Mouse (Mus musculus) testis, adult 2 months (tissue): ENCODE data around the gene Sptbn4. TPM values are rescaled to one million over a fixed set of nuclear protein-coding genes. Genes with fewer than 3 reads are reported as not detected.

Source experiments
- H3K27ac ChIP-seq: fragments of 200-500 bp; 2 replicates; pipeline ENCODE4 v1.5.1; 2012; ENCODE audit warnings: low read depth, low read length; ENCODE audit not compliant: control insufficient read depth, insufficient read depth
- H3K27me3 ChIP-seq: fragments of 200-500 bp; 2 replicates; pipeline ENCODE4 v1.6.1; 2012; ENCODE audit warnings: mild to moderate bottlenecking, low read length, moderate library complexity; ENCODE audit not compliant: control insufficient read depth, insufficient read depth
- H3K36me3 ChIP-seq: fragments of 200-500 bp; 2 replicates; pipeline ENCODE4 v1.6.1; 2012; ENCODE audit warnings: mild to moderate bottlenecking, low read length; ENCODE audit not compliant: control insufficient read depth, insufficient read depth
- H3K4me1 ChIP-seq: fragments of 200-500 bp; 2 replicates; pipeline ENCODE4 v1.6.1; 2012; ENCODE audit warnings: low read length; ENCODE audit not compliant: control insufficient read depth, insufficient read depth
- H3K4me3 ChIP-seq: fragments of 200-500 bp; 2 replicates; pipeline ENCODE4 v1.5.1; 2012; ENCODE audit warnings: low read depth, mild to moderate bottlenecking, low read length, moderate library complexity, mixed read lengths; ENCODE audit not compliant: control insufficient read depth
- CTCF ChIP-seq: fragments of 200-500 bp; IDR thresholded peaks from 2 replicates; pipeline ENCODE4 v1.5.1; 2012; ENCODE audit warnings: low read depth, mild to moderate bottlenecking, inconsistent platforms, low read length, moderate library complexity; ENCODE audit not compliant: control insufficient read depth, insufficient read depth, insufficient replicate concordance
- POLR2A ChIP-seq: fragments of 200-500 bp; IDR thresholded peaks from 2 replicates; pipeline ENCODE4 v1.6.1; 2012; ENCODE audit warnings: low read depth, mild to moderate bottlenecking, inconsistent platforms, low read length, moderate library complexity; ENCODE audit not compliant: control insufficient read depth
- polyA plus RNA-seq: library from polyadenylated mRNA; depleted of rRNA; stranded (reverse); fragments of >200 nt; gene quantifications from 2 replicates; pipeline ENCODE4 v1.2.3, GENCODE M21; 2012

Sptbn4 gene
- polyA plus RNA-seq, 1 experiment, result 34.7 TPM

DNA sequence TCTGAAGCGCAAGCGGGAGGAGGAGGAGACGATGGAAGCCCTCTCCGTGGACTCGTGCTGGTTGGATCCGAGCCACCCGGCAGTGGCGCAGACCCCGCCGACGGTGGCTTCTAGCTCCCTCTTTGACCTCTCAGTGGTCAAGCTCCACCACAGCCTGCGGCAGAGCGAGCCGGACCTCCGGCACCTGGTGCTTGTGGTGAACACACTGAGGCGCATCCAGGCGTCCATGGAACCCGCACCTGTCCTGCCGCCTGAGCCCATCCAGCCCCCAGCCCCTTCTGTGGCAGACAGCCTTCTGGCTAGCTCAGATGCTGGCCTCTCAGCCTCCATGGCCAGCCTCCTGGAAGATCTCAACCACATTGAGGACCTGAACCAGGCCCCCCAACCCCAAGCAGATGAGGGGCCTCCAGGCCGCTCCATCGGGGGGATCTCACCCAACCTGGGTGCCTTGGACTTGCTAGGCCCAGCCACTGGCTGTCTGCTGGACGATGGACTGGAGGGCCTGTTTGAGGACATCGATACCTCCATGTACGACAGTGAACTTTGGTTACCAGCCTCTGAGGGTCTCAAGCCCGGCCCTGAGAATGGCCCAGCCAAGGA lies 41.9 kb upstream of the Sptbn4 start:
- H3K36me3 ChIP-seq, result no peaks in the 10 kb centered on the region
- H3K27ac ChIP-seq, result no peak overlapping the region
- no peaks in the 10 kb centered on the region for H3K27me3 ChIP-seq
- peaks cover 32% of the 10 kb centered on the region for H3K4me1 ChIP-seq
- TF ChIP-seq POLR2A (no peak), CTCF (no peak)
- no peak overlapping the region for H3K4me3 ChIP-seq

DNA sequence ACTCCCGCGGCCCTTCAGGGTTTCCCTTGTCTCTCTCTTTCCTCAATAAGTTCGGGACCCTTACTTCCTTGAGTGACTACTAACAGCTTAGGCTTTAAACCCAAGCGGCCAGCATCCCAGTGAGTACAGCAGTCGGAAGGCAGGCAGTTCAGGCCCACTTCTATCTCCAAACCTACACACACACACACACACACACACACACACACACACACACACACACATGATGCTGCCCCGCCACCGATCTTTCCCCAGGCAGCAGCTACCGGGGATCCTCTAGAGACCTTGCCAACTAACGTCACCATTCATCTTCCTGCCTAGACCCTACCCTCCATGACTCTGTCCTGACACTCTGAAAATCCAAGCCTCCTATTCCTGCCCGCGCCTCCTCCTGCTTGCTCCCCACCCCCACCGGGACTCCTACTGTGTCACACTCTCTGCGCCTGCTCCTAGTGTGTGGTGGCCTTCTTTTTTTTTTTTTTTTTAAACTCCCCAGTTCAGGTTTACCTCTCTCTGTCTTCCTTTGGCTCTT lies 40.3 kb upstream of the Sptbn4 start:
- H3K4me3 ChIP-seq, result peak overlapping the region; percentile 94
- H3K27me3 ChIP-seq, result no peaks in the 10 kb centered on the region
- H3K27ac ChIP-seq, result peak overlapping the region; percentile 96
- peaks cover 32% of the 10 kb centered on the region for H3K4me1 ChIP-seq
- TF ChIP-seq CTCF, result no peak
- TF ChIP-seq POLR2A, result no peak; the same call in 1 of the 2 replicates
- H3K36me3 ChIP-seq, result no peaks in the 10 kb centered on the region

DNA sequence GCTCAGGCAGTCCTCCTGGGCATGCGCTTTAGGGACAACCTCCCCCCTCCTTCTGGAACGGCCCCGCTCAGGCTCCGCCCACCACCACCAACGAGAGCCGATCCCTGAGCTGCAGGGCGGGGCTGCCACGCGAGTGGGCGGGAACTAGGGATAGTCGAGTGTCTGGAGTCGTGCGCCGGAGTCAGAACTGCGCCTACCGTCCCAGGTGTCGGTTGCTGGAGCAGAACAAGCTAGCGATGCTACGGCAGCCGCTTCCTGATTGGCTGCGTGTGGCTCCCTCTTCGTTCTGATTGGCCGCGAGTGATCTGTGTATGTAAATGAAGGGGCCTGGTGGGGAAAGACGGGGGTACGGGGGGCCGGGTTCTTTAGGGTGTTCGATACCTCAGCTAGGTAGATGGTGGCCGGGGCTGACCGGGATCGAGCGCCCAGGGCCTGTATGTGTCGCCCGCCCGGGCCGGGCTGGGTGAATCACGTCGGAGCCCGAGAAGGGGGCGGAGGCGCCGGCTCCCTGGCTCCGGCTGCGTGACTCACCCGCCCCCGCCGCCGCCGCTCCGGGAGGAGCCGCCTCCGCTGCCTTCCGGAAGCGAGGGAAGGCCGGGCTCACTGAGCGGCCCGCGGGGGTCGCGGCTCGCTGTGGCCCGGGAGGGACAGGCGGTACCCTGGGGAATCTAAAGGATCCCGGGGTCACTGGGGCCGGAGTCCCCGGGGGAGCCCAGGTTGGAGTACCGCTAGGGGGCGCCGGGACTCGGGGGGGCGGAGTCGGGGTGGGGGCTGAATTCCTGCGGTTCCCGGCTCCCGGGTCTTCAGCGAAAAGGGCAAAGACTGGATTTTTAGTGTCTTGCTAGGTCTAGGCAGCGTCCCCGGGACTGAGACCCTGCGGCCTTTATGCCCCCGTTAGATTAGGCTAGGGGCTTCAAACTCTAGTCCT lies 39.5 kb upstream of the Sptbn4 start, which contains the start of gene Sertad1:
Sertad1 (plus strand) TSS at position 141 of the 928 bp plus-strand sequence.
- TF ChIP-seq CTCF (peak; percentile 41; the same call in 1 of the 2 replicates), POLR2A (peak; percentile 99)
- Histone ChIP-seq H3K36me3 (no peaks in the 10 kb centered on the region), H3K27ac (peak within 1 kb of the TSS; percentile 96), H3K4me1 (peaks cover 32% of the 10 kb centered on the region), H3K27me3 (no peaks in the 10 kb centered on the region), H3K4me3 (peak within 1 kb of the TSS; percentile 94)

DNA sequence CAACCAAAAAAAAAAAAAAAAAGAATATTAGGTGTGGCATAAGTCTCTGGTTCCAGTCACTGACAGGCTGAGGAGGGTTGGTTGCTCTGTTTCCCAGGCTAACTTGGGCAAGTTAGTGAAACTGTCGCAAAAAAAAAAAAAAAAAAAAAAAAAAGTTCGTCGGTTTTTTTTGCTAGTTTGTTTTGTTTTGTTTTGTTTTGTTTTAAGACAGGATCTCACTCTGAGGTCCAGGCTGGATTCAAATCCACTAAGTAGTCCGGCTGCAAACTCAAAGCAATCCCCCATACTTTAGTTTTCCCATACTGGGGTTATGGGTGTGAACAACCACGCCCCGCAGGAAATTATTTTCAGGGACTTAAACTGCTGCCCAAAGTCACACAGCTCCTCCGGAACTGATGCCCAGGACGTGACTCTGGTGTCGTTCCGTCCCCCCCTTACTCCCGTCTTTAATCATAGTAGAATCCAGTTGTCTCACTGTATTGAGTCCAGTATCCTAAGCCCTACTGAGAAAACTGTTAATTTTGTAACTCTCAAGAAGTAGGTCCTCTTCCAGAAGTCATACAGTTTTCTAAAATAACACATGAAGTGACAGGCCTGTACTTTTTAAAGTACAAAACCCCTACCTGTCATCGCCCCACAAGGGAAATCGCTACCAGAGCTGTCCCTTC lies 38.8 kb upstream of the Sptbn4 start:
- peak overlapping the region; percentile 94 for H3K4me3 ChIP-seq
- no peaks in the 10 kb centered on the region for H3K27me3 ChIP-seq
- peak overlapping the region; percentile 92 for H3K27ac ChIP-seq
- H3K36me3 ChIP-seq, result no peaks in the 10 kb centered on the region
- no peak for TF ChIP-seq POLR2A
- no peak for TF ChIP-seq CTCF
- peaks cover 33% of the 10 kb centered on the region for H3K4me1 ChIP-seq

DNA sequence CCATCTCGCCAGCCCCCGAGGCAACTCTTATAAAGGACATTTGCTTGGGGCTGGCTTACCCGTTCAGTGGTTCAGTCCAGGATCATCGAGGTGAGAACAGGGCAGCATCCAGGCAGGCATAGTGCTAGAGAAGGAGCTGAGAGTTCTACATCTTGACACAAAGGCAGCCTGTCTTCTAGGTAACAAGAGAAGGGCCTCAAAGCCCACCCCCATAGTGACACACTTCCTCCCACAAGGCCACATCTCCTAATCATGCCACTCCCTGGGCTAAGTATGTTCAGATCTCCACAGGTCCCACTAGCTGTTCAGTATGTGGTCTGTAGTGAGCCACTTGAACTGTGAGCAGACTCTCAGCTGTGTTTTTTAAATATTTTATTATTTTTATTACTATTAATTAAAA lies 36.4 kb upstream of the Sptbn4 start:
- Histone ChIP-seq H3K36me3 (no peaks in the 10 kb centered on the region; the same call in 1 of the 2 replicates), H3K27me3 (no peaks in the 10 kb centered on the region), H3K4me1 (peaks cover 19% of the 10 kb centered on the region), H3K4me3 (no peak overlapping the region), H3K27ac (no peak overlapping the region)
- TF ChIP-seq CTCF (no peak), POLR2A (no peak)

DNA sequence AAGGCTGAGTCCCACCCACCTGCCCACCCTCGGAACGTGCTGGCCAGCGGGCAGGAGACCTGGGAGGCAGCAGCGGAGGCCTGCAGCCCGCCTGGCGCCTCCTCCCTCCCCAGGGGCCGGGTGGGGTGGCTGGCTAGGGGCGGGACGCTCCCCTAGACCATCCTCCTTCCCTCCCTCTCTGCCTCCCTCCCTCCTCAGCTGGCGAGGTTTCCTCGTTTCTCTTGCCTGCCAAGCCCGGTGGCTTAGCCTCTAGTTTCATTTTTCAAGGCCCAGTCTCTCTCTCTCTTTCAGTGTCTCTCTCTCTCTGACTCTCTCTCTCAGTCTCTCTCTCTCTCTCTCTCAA lies 34.1 kb upstream of the Sptbn4 start:
- Histone ChIP-seq H3K4me1 (peaks cover 11% of the 10 kb centered on the region), H3K36me3 (no peaks in the 10 kb centered on the region; the same call in 1 of the 2 replicates), H3K27ac (peak overlapping the region; percentile 71), H3K4me3 (peak overlapping the region; percentile 2), H3K27me3 (no peaks in the 10 kb centered on the region)
- TF ChIP-seq POLR2A, result 0 out of 2 replicates have a peak, but pooled peaks have one; percentile 23
- no peak for TF ChIP-seq CTCF
